Mouse (Mus musculus) naive thymus-derived CD4-positive, alpha-beta T cell, adult 5 months (primary cell): ENCODE measurements around the gene Scrn1. TPM values are rescaled to one million over a fixed set of nuclear protein-coding genes. Genes with fewer than 3 reads are reported as not detected.

Experiments used
- polyA plus RNA-seq: library from polyadenylated mRNA; unstranded; fragments of 100-300 nt; shearing (Covaris generic); gene quantifications from one replicate; pipeline ENCODE4 v1.2.1, GENCODE M21; 2017

Gene Scrn1
- polyA plus RNA-seq, result not detected

DNA sequence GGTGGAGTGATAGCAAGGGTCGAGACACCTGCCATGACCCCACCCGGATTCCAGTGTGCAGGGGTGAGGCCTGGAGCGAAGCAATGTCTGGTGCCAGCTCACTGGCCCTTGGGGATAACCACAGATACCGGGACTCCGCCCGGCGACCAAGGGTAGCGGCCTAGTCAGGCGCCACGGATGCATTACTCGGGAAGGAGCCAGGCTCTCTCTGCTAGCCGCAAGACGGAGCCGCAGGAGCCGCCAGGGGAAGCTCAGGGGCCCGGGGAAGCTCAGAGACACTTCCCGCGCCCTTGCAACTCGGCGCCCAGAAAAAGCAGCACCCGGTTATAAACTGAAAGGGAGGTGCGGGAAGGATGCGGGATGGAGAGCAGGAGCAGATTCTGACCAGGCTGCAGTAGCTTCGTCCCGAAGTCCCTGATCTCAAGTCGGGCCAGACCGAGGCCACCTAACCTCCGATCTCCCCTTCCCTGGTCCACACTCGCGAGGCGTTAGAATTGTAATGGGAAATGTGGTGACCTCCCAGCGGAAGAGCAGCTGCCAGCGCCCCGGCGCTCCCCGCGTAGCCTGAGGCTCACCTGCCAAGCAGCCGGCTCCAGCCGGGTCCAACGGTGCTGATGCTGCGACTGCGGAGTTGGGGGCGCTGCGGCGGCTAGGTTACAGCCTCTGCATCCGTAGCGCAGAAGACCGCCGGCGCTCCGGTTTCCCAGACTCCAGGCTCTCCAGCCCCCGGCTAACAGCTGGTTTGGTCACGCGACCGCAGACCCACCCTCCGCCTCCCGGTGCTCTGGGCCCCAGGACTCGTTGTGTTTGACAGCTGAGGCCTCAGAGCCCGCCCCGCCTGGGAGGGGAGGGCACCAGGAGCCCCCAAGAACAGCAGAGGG lies at the start of gene Scrn1:
TSS of gene Scrn1 (minus strand) at position 825 of the 881 bp plus-strand sequence.

DNA sequence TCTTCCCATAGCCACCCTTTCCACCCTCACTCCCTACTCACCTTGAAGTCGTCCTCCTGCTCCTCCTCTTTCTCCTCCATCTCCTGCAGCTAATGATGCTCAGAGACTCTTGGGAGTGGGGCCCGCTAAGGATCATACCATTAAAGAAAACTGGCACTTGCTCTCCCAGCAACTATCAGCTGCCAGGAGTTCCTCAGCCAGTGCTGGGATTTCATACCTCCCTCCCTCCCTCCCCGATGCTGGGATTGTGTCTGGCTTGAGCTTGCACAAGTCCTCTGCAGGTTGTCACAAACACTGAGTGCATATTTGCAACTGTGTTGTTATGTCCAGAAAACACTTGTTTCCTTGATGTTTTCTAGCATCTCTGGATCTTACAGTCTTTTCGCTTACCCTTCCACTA lies 30.9 kb upstream of the Scrn1 start, which contains the start of gene Fkbp14:
TSS of gene Fkbp14 (minus strand) at position 101 of the 400 bp plus-strand sequence.

DNA sequence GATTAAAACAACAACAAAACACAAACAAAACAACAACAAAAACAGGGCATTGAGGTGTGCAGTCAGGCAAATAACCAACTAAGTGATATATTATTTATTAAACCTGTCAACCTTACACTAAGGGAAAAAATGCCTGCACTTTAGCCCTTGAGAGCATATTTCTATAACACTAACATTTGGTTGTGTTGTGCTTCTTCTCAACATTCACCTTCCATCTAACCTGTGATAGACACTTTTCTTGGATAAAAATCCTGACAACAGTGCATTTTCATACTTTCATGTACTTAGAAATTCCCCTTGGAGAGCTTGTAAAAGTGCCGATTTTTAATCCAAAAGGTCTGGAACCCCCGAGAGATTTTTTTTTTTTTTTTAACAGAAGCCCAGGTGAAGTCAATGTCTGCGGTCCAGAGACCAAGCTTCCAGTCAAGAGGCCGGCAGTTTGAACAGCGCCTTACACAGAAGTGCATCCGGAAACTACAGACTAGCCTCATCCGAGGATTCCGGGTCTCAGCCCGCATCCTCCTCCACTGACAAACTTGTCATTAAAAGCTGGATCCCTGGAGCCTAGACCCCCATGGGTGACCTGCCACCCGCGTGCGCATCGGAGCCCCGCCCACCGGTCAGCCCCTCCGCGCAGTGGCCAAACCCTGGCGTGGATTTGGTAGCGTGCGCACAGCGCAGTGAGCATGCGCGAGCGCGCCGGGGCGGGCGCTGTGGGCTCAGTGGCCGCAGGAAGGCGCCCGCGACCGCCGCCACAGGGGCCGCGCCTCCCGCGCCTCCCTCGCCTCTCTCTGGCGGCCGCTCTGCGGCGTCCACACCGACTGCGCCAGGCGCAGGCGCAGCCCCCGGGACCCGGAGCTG lies 28.4 kb upstream of the Scrn1 start, which contains the start of gene Plekha8:
TSS of gene Plekha8 (plus strand) at position 643 of the 861 bp plus-strand sequence.

Other genes with a start within 250 kb of the Scrn1 start
- gene Prr15, start 240.7 kb downstream of the Scrn1 start, polyA plus RNA-seq, result not detected
- 0.17 TPM for gene Wipf3, start 136.9 kb downstream of the Scrn1 start, polyA plus RNA-seq
- 4.0 TPM for gene Plekha8, start 28.6 kb upstream of the Scrn1 start, polyA plus RNA-seq
- gene Fkbp14, start 30.8 kb upstream of the Scrn1 start, polyA plus RNA-seq, result not detected
- gene Mturn, start 115.1 kb upstream of the Scrn1 start, polyA plus RNA-seq, result 36.4 TPM